Mouse (Mus musculus) testis, postnatal 10 days (tissue): ENCODE results near the gene Ocm.
"Not testable (repeated sequence)": the region's sequence is repeated elsewhere in the genome, so short reads cannot be mapped to it uniquely, and the experiment has no call there.

Experiments used
- DNase-seq: peaks from one replicate; pipeline ENCODE4 v3.0.0; 2021; ENCODE audit warnings: low spot score

The Ocm gene

GRCm38 (mm10) chr5:144026620-144027263 lies at the start of gene Ocm:
TSS of gene Ocm (minus strand) at chr5:144026670.
- no peak for DNase-seq

- no peak for DNase-seq
These were observed 44.8 kb upstream of the Ocm start for GRCm38 (mm10) chr5:144071249-144071648.

- DNase-seq = no peak
These were observed 43.6 kb upstream of the Ocm start for GRCm38 (mm10) chr5:144070064-144070463.

- no peak for DNase-seq
These were observed 39.6 kb upstream of the Ocm start for GRCm38 (mm10) chr5:144066036-144066435.

DNA sequence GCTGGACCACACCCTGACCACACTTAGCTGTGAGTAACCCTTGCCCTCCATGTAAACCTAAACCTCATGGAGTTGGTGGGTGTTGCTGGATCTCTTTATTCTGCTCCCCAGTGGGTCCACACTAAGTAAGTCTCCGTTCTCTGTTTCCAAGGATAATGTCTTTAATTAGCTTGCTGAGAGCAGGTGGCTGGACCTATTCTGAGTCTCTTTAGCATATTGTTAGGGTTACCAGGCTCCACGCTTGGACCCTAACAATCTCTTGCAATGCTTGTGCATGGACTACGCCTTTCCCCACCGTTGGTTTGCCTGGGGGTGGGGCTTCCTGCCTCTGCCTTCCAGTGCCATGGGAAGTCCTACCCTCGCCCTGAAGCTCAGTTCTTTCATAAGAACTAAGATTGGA lies 37.6 kb upstream of the Ocm start:
- no peak for DNase-seq

DNA sequence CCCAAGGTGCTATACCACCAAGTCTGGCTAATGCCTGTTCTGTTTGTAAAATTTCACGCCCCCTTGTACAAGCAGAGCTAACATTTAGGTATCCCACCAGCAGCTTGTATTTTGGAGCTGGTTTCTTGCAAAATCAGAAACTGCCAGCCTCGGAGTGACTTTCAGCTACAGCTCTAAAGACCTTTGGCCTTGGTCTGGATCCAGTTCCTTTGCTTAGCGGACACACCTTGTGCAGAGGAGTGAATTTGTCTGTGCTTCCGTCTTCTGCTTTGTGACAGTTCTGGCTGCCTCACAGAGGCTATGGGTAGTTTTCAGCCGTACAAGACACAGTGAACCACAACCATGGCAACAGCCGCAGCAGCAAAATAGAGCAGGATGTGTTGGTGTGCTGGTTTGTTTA lies 27.9 kb upstream of the Ocm start:
- DNase-seq = no peak

- DNase-seq = no peak
These were observed 27.0 kb upstream of the Ocm start for GRCm38 (mm10) chr5:144053450-144053849.

- DNase-seq = no peak
These were observed 24.8 kb upstream of the Ocm start for GRCm38 (mm10) chr5:144051268-144051667.

DNA sequence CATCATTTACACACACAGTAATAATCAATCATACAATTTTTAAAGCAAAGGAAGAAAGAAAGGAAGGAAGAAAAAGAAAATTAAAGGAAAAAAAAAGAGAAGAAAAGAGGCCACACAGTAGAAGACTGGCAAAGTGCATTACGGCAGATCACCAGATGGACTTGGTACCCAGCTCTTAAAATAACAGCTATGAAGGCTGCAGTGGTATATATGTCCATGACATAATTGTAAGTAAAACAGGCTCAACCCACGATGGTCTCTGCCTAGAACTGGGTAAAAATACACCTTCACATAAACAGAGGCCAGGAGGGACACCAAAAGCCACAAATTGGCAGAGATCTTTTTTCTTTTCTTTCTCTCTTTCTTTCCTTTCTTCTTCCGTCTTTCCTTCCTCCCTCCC lies 23.4 kb upstream of the Ocm start:
- no peak for DNase-seq

GRCm38 (mm10) chr5:144047324-144047723 lies 20.9 kb upstream of the Ocm start:
- no peak for DNase-seq

- DNase-seq = no peak
These were observed 16.7 kb upstream of the Ocm start for GRCm38 (mm10) chr5:144043166-144043565.

GRCm38 (mm10) chr5:144040720-144041364 lies 14.4 kb upstream of the Ocm start:
- peak; percentile 86 for DNase-seq

GRCm38 (mm10) chr5:144039886-144040285 lies 13.4 kb upstream of the Ocm start:
- no peak for DNase-seq

GRCm38 (mm10) chr5:144039156-144039675 lies 12.7 kb upstream of the Ocm start:
- no peak for DNase-seq

GRCm38 (mm10) chr5:144036952-144037351 lies 10.5 kb upstream of the Ocm start:
- DNase-seq = no peak

GRCm38 (mm10) chr5:144034567-144034966 lies 8.1 kb upstream of the Ocm start:
- DNase-seq = no peak

GRCm38 (mm10) chr5:144032491-144032890 lies 6.0 kb upstream of the Ocm start:
- no peak for DNase-seq

GRCm38 (mm10) chr5:144015845-144016244 lies 10.6 kb downstream of the Ocm start:
- no peak for DNase-seq

DNA sequence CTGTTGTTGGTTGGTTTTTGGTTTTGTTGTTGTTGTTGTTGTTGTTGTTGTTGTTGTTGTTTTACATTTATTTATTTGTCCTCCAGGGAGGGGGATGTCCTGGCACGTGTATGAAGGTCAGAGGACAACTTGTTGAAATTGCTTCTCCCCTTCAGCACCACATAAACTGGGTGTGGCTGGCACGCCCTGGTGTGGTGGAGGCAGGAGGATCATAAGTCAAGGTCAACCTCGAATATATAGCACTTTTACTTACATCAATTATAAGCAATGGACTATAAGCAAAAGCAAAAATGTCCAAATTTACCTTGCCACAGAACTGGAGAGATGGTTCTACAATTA lies 11.2 kb downstream of the Ocm start:
- DNase-seq = no peak

GRCm38 (mm10) chr5:144014551-144015311 lies 11.7 kb downstream of the Ocm start, which contains the start of gene Ccz1:
TSS of gene Ccz1 (minus strand) at chr5:144014877.
- peak; percentile 82 for DNase-seq

GRCm38 (mm10) chr5:144013366-144014134 lies 12.9 kb downstream of the Ocm start:
- not testable (repeated sequence) for DNase-seq
